Mouse (Mus musculus): ENCODE measurements around the gene Retreg3. TPM values are rescaled to one million over a fixed set of nuclear protein-coding genes. Genes with fewer than 3 reads are reported as not detected.
A peak's percentile ranks its signal among the peaks of the same experiment; 100 is the strongest.

Gene Retreg3
- polyA plus RNA-seq, 1 experiment from 2014 or later, result 22.8 TPM

- ATAC-seq, result no peak
- Histone ChIP-seq H3K9ac (ENCODE audit: low read depth, low read length) (no peak overlapping the region), H3K9me3 (ENCODE audit: control insufficient read depth, low read length) (no peaks in the 10 kb centered on the region), H3K4me1 (ENCODE audit: control insufficient read depth, insufficient read depth, low read depth, low read length) (peaks cover 9% of the 10 kb centered on the region), H3K27ac (ENCODE audit: low read depth, low read length) (no peak overlapping the region), H3K4me3 (ENCODE audit: low read length) (no peak overlapping the region), H3K4me2 (ENCODE audit: low read length) (no peak overlapping the region), H3K27me3 (replicated peaks; ENCODE audit: control insufficient read depth, insufficient read depth, low read length) (no peaks in the 10 kb centered on the region), H3K36me3 (ENCODE audit: control insufficient read depth, insufficient read depth, low read length) (no peaks in the 10 kb centered on the region)
- WGBS, result 50% methylated on average over 2 of the region's 2 CpGs
These were observed 31.4 kb upstream of the Retreg3 start for GRCm38 (mm10) chr11:101151063-101151462.

- H3K36me3 ChIP-seq (ENCODE audit: control insufficient read depth, insufficient read depth, low read length), result no peaks in the 10 kb centered on the region
- WGBS, result 49% methylated on average over 9 of the region's 9 CpGs
- ATAC-seq, result peak; percentile 58
- H3K4me3 ChIP-seq (ENCODE audit: low read length), result no peak overlapping the region
- no peak overlapping the region; the same call in 1 of the 2 replicates for H3K9ac ChIP-seq (ENCODE audit: low read depth, low read length)
- H3K4me2 ChIP-seq (ENCODE audit: low read length), result no peak overlapping the region
- H3K4me1 ChIP-seq (ENCODE audit: control insufficient read depth, insufficient read depth, low read depth, low read length), result peaks cover 7% of the 10 kb centered on the region
- H3K9me3 ChIP-seq (ENCODE audit: control insufficient read depth, low read length), result no peaks in the 10 kb centered on the region
- H3K27ac ChIP-seq (ENCODE audit: low read depth, low read length), result peak overlapping the region; percentile 14; the same call in 1 of the 2 replicates
- H3K27me3 ChIP-seq (replicated peaks; ENCODE audit: control insufficient read depth, insufficient read depth, low read length), result no peaks in the 10 kb centered on the region
These were observed 29.7 kb upstream of the Retreg3 start for GRCm38 (mm10) chr11:101149178-101150105.

GRCm38 (mm10) chr11:101148751-101149150 is 29.1 kb upstream of the Retreg3 start:
- Histone ChIP-seq H3K4me1 (ENCODE audit: control insufficient read depth, insufficient read depth, low read depth, low read length) (peaks cover 9% of the 10 kb centered on the region), H3K4me3 (ENCODE audit: low read length) (no peak overlapping the region), H3K36me3 (ENCODE audit: control insufficient read depth, insufficient read depth, low read length) (no peaks in the 10 kb centered on the region), H3K9ac (ENCODE audit: low read depth, low read length) (no peak overlapping the region), H3K9me3 (ENCODE audit: control insufficient read depth, low read length) (no peaks in the 10 kb centered on the region), H3K4me2 (ENCODE audit: low read length) (no peak overlapping the region), H3K27ac (ENCODE audit: low read depth, low read length) (peak overlapping the region; percentile 14; the same call in 1 of the 2 replicates), H3K27me3 (replicated peaks; ENCODE audit: control insufficient read depth, insufficient read depth, low read length) (no peaks in the 10 kb centered on the region)
- ATAC-seq, result no peak
- 68% methylated on average over 10 of the region's 10 CpGs for WGBS

- H3K9me3 ChIP-seq (ENCODE audit: control insufficient read depth, low read length), result no peaks in the 10 kb centered on the region
- ATAC-seq, result peak; percentile 77; the same call in 1 of the 2 replicates
- peaks cover 13% of the 10 kb centered on the region for H3K4me1 ChIP-seq (ENCODE audit: control insufficient read depth, insufficient read depth, low read depth, low read length)
- no peak overlapping the region; the same call in 1 of the 2 replicates for H3K9ac ChIP-seq (ENCODE audit: low read depth, low read length)
- peak overlapping the region; percentile 64 for H3K27ac ChIP-seq (ENCODE audit: low read depth, low read length)
- peak overlapping the region; percentile 17 for H3K4me2 ChIP-seq (ENCODE audit: low read length)
- H3K27me3 ChIP-seq (replicated peaks; ENCODE audit: control insufficient read depth, insufficient read depth, low read length), result no peaks in the 10 kb centered on the region
- H3K36me3 ChIP-seq (ENCODE audit: control insufficient read depth, insufficient read depth, low read length), result no peaks in the 10 kb centered on the region
- no peak overlapping the region for H3K4me3 ChIP-seq (ENCODE audit: low read length)
- WGBS, result 15% methylated on average over 10 of the region's 10 CpGs
These were observed 26.7 kb upstream of the Retreg3 start for GRCm38 (mm10) chr11:101146377-101146776.

GRCm38 (mm10) chr11:101143338-101144225 is 23.9 kb upstream of the Retreg3 start:
- peak overlapping the region; percentile 34 for H3K4me3 ChIP-seq (ENCODE audit: low read length)
- no peaks in the 10 kb centered on the region for H3K36me3 ChIP-seq (ENCODE audit: control insufficient read depth, insufficient read depth, low read length)
- no peaks in the 10 kb centered on the region for H3K27me3 ChIP-seq (replicated peaks; ENCODE audit: control insufficient read depth, insufficient read depth, low read length)
- peak; percentile 68 for ATAC-seq
- peak overlapping the region; percentile 59 for H3K9ac ChIP-seq (ENCODE audit: low read depth, low read length)
- peak overlapping the region; percentile 39; the same call in 1 of the 2 replicates for H3K27ac ChIP-seq (ENCODE audit: low read depth, low read length)
- H3K4me2 ChIP-seq (ENCODE audit: low read length), result peak overlapping the region; percentile 65
- H3K4me1 ChIP-seq (ENCODE audit: control insufficient read depth, insufficient read depth, low read depth, low read length), result peaks cover 13% of the 10 kb centered on the region
- 19% methylated on average over 18 of the region's 19 CpGs for WGBS
- no peaks in the 10 kb centered on the region for H3K9me3 ChIP-seq (ENCODE audit: control insufficient read depth, low read length)

GRCm38 (mm10) chr11:101142215-101142967 is 22.7 kb upstream of the Retreg3 start:
- WGBS, result 92% methylated on average over 10 of the region's 10 CpGs
- Histone ChIP-seq H3K9me3 (ENCODE audit: control insufficient read depth, low read length) (no peaks in the 10 kb centered on the region), H3K4me2 (ENCODE audit: low read length) (no peak overlapping the region), H3K4me3 (ENCODE audit: low read length) (no peak overlapping the region), H3K4me1 (ENCODE audit: control insufficient read depth, insufficient read depth, low read depth, low read length) (peaks cover 13% of the 10 kb centered on the region), H3K27ac (ENCODE audit: low read depth, low read length) (no peak overlapping the region), H3K9ac (ENCODE audit: low read depth, low read length) (no peak overlapping the region), H3K36me3 (ENCODE audit: control insufficient read depth, insufficient read depth, low read length) (no peaks in the 10 kb centered on the region), H3K27me3 (replicated peaks; ENCODE audit: control insufficient read depth, insufficient read depth, low read length) (no peaks in the 10 kb centered on the region)
- no peak for ATAC-seq

- Histone ChIP-seq H3K4me1 (ENCODE audit: control insufficient read depth, insufficient read depth, low read depth, low read length) (peaks cover 9% of the 10 kb centered on the region; the same call in 1 of the 2 replicates), H3K9me3 (ENCODE audit: control insufficient read depth, low read length) (no peaks in the 10 kb centered on the region), H3K36me3 (ENCODE audit: control insufficient read depth, insufficient read depth, low read length) (no peaks in the 10 kb centered on the region), H3K27ac (ENCODE audit: low read depth, low read length) (no peak overlapping the region), H3K4me3 (ENCODE audit: low read length) (no peak overlapping the region), H3K4me2 (ENCODE audit: low read length) (no peak overlapping the region), H3K27me3 (replicated peaks; ENCODE audit: control insufficient read depth, insufficient read depth, low read length) (no peaks in the 10 kb centered on the region), H3K9ac (ENCODE audit: low read depth, low read length) (no peak overlapping the region)
- 92% methylated on average over 8 of the region's 8 CpGs for WGBS
- ATAC-seq, result no peak
These were observed 21.4 kb upstream of the Retreg3 start for GRCm38 (mm10) chr11:101141088-101141487.

GRCm38 (mm10) chr11:101140164-101140819 is 20.6 kb upstream of the Retreg3 start:
- Histone ChIP-seq H3K4me1 (ENCODE audit: control insufficient read depth, insufficient read depth, low read depth, low read length) (peaks cover 9% of the 10 kb centered on the region; the same call in 1 of the 2 replicates), H3K4me2 (ENCODE audit: low read length) (peak overlapping the region; percentile 60), H3K9me3 (ENCODE audit: control insufficient read depth, low read length) (no peaks in the 10 kb centered on the region), H3K27ac (ENCODE audit: low read depth, low read length) (peak overlapping the region; percentile 44; the same call in 1 of the 2 replicates), H3K9ac (ENCODE audit: low read depth, low read length) (peak overlapping the region; percentile 57), H3K36me3 (ENCODE audit: control insufficient read depth, insufficient read depth, low read length) (no peaks in the 10 kb centered on the region), H3K4me3 (ENCODE audit: low read length) (peak overlapping the region; percentile 35), H3K27me3 (replicated peaks; ENCODE audit: control insufficient read depth, insufficient read depth, low read length) (no peaks in the 10 kb centered on the region)
- WGBS, result 38% methylated on average over 27 of the region's 27 CpGs
- no peak for ATAC-seq

All from hindbrain, embryonic 16.5 days (tissue).